Mouse (Mus musculus): Measurements from ENCODE around the gene Proser1. TPM values are rescaled to one million over a fixed set of nuclear protein-coding genes. Genes with fewer than 3 reads are reported as not detected.

Gene Proser1
- total RNA-seq, 2 experiments from 2014 or later, result 21.3 to 22.1 TPM

DNA sequence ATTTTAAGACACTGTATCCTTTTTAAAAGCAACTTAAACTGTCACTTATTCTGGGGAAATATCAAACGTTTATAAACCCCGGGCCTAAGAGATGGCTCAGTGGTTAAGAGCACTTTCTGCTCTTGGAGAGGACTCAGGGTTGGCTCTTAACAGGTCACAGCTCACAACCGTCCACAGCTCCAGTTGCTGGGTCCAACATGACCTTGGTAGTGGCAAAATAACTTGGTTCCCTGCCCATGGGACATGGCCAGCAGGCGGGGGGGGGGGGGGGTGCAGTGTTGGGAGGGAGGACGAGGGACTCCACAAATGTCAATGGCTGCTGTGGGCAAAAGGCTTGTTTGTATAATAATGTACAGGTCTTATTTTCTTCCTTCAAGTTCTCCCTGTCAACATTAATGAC lies 3.9 kb downstream of the Proser1 start:
- H3K4me3 ChIP-seq, result no peak overlapping the region
- DNase-seq (ENCODE audit: extremely low spot score in 1 of 2, low spot score in 2 of 2), result no peak
- H3K27ac ChIP-seq, result no peak overlapping the region
- intact Hi-C loops (cut with DNase I), result no loop called here
- TF ChIP-seq CTCF (IDR thresholded peaks at IDR 0.05), result no peak

- no peak overlapping the region for H3K4me3 ChIP-seq
- H3K27ac ChIP-seq, result no peak overlapping the region
- no peak for DNase-seq (ENCODE audit: extremely low spot score in 1 of 2, low spot score in 2 of 2)
- intact Hi-C loops (cut with DNase I), result no loop called here
- TF ChIP-seq CTCF (IDR thresholded peaks at IDR 0.05), result no peak
Measured at GRCm38 (mm10) chr3:53469650-53470049, 6.2 kb downstream of the Proser1 start.

DNA sequence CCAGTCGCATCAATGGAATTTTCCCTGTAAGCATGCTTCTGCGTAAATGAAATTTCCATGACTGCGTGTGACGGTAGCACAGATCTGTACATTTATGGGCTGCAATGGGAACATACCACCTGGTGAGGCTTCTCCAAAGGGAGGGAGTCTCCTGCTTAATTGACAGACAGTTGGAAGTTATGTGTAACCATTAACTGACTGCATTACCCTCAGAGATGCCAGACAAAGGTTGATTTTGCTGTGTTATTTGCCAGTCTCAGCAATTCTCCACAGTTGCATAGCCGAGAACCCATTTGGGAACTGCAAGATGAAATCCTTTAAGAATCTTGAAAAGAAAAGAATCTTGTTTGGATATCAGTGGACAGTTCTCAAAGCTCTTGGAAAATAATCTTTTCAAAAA lies 8.6 kb downstream of the Proser1 start:
- TF ChIP-seq CTCF (IDR thresholded peaks at IDR 0.05), result no peak
- intact Hi-C loops (cut with DNase I), result no loop called here
- no peak for DNase-seq (ENCODE audit: extremely low spot score in 1 of 2, low spot score in 2 of 2)
- Histone ChIP-seq H3K27ac (no peak overlapping the region), H3K4me3 (no peak overlapping the region)

- no peak for DNase-seq (ENCODE audit: extremely low spot score in 1 of 2, low spot score in 2 of 2)
- H3K27ac ChIP-seq, result no peak overlapping the region
- TF ChIP-seq CTCF (IDR thresholded peaks at IDR 0.05), result no peak
- H3K4me3 ChIP-seq, result no peak overlapping the region
- intact Hi-C loops (cut with DNase I), result no loop called here
Measured at GRCm38 (mm10) chr3:53474179-53474578, 10.7 kb downstream of the Proser1 start.

DNA sequence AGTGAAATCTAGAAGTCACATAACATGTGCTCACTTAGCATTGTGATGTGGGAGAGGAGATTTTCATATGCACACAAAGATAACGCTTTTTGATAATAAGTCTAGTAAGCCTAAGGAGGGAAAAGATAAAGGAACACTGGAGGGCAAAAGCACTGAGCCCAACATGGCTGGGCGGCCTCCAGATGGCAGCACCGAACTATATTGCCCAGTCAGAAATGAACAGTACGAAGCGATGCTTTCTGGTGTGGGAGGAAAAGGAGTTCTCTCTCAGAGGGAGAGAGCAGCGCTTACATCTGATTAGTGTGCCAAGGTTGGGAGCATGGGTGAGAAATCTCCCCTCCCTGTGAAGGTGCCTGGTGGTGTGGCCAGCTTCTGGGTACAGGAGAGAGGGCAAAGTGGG lies 12.4 kb downstream of the Proser1 start:
- intact Hi-C loops (cut with DNase I), result no loop called here
- Histone ChIP-seq H3K4me3 (no peak overlapping the region), H3K27ac (no peak overlapping the region)
- TF ChIP-seq CTCF (IDR thresholded peaks at IDR 0.05), result peak; percentile 62
- peak; percentile 30 to 33 for DNase-seq (ENCODE audit: extremely low spot score in 1 of 2, low spot score in 2 of 2)

DNA sequence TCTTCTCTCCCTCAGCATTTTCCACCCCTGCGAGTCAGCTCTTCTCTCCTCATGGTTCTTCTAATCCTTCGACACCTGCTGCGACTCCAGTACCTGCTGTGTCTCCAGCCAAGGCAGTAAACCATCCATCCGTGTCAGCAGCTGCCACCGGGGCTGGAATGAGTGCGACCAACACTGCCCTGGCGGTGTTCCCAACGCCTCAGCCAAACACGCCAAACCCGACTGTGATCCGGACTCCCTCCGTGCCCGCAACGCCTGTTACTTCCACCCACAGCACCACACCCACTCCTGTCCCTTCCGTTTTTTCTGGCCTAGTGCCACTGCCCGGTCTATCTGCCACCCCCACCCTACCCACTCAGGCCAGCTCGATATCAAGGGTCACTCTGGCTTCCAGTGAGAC lies 14.0 kb downstream of the Proser1 start:
- intact Hi-C loops (cut with DNase I), result no loop called here
- Histone ChIP-seq H3K27ac (no peak overlapping the region), H3K4me3 (no peak overlapping the region)
- DNase-seq (ENCODE audit: extremely low spot score in 1 of 2, low spot score in 2 of 2), result no peak
- no peak for TF ChIP-seq CTCF (IDR thresholded peaks at IDR 0.05)

- no peak for DNase-seq (ENCODE audit: extremely low spot score in 1 of 2, low spot score in 2 of 2)
- Histone ChIP-seq H3K27ac (no peak overlapping the region), H3K4me3 (no peak overlapping the region)
- intact Hi-C loops (cut with DNase I), result no loop called here
- no peak for TF ChIP-seq CTCF (IDR thresholded peaks at IDR 0.05)
Measured at GRCm38 (mm10) chr3:53478419-53479046, 15.1 kb downstream of the Proser1 start.

- intact Hi-C loops (cut with DNase I), result no loop called here
- no peak for DNase-seq (ENCODE audit: extremely low spot score in 1 of 2, low spot score in 2 of 2)
- no peak overlapping the region for H3K4me3 ChIP-seq
- no peak overlapping the region for H3K27ac ChIP-seq
- no peak for TF ChIP-seq CTCF (IDR thresholded peaks at IDR 0.05)
Measured at GRCm38 (mm10) chr3:53483414-53484059, 20.1 kb downstream of the Proser1 start.

- intact Hi-C loops (cut with DNase I), result no loop called here
- no peak for TF ChIP-seq CTCF (IDR thresholded peaks at IDR 0.05)
- H3K27ac ChIP-seq, result no peak overlapping the region
- no peak overlapping the region for H3K4me3 ChIP-seq
- no peak for DNase-seq (ENCODE audit: extremely low spot score in 1 of 2, low spot score in 2 of 2)
Measured at GRCm38 (mm10) chr3:53486561-53486960, 23.1 kb downstream of the Proser1 start.

DNA sequence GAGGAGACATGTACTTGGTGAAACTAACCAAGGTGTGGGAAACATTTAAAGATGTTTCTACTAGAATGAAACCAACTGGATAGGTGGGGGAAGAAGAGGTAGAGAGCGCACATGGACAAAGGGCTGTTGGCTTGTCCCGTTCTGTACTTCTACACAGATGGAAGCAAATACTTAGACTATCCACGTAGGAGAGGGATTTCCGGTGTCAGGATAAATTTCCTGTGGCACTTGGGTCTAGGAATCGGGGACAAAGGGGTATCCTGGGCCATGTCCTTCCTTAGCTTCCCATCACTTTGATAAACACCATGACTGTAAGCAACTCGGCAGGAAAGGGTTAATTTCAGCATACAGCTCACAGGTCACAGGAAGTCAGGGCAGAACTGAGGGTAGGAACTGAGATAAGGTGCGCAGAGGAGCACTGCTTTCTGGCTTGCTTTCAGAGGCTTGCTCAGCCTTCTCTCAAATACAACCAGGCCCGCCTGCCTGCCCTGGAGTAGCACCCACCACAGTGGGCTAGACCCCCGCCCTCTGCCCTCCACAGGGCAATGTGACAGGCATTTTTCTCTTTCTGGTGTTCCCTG lies 23.6 kb downstream of the Proser1 start:
- DNase-seq (ENCODE audit: extremely low spot score in 1 of 2, low spot score in 2 of 2), result no peak
- intact Hi-C loops (cut with DNase I), result no loop called here
- no peak overlapping the region for H3K27ac ChIP-seq
- H3K4me3 ChIP-seq, result no peak overlapping the region
- no peak for TF ChIP-seq CTCF (IDR thresholded peaks at IDR 0.05)

DNA sequence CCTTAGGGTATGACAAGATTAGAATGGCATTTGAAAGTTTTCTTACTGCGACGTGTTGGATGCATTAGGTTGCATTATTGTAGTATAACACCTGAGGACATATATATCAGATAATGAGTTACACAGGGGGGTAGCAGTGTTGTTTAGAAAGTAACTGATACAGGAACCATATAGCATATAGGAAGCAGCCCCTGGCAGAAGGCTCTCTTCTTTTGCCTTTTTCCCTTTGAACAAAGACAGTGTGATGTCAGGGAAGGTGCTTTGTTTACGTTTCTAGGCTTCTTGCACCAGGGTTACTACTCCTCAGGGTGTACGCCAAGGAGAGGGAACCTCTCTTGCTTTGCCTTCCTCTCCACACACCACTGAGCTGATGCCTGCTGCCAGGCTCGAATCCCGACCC lies 24.9 kb downstream of the Proser1 start, which contains the start of gene Stoml3:
Gene Stoml3 (plus strand): TSS at position 301 of the 400 bp plus-strand sequence.
- no peak for TF ChIP-seq CTCF (IDR thresholded peaks at IDR 0.05)
- Histone ChIP-seq H3K27ac (no peak within 1 kb of the TSS), H3K4me3 (no peak within 1 kb of the TSS)
- intact Hi-C loops (cut with DNase I), result no loop called here
- DNase-seq (ENCODE audit: extremely low spot score in 1 of 2, low spot score in 2 of 2), result no peak

- DNase-seq (ENCODE audit: extremely low spot score in 1 of 2, low spot score in 2 of 2), result no peak
- H3K27ac ChIP-seq, result no peak overlapping the region
- no peak overlapping the region for H3K4me3 ChIP-seq
- no peak for TF ChIP-seq CTCF (IDR thresholded peaks at IDR 0.05)
- intact Hi-C loops (cut with DNase I), result no loop called here
Measured at GRCm38 (mm10) chr3:53498351-53498905, 35.0 kb downstream of the Proser1 start.

All from left cerebral cortex, adult 2 months (tissue).